Mouse (Mus musculus) cerebellum, adult 2 months (tissue): ENCODE data around the gene Fosl1. TPM values are rescaled to one million over a fixed set of nuclear protein-coding genes. Genes with fewer than 3 reads are reported as not detected.
"Not testable (repeated sequence)": the region's sequence is repeated elsewhere in the genome, so short reads cannot be mapped to it uniquely, and the experiment has no call there.

Source experiments
- DNase-seq, 2 experiments: peaks; one replicate each; pipeline ENCODE4 v3.0.0; 2021
- H3K27ac ChIP-seq: fragments of 200-500 bp; 2 replicates; pipeline ENCODE4 v1.5.1; 2012; ENCODE audit warnings: low read length, control low read depth, inconsistent platforms; ENCODE audit not compliant: insufficient read depth
- H3K27me3 ChIP-seq: fragments of 200-500 bp; 2 replicates; pipeline ENCODE4 v1.6.1; 2012; ENCODE audit warnings: inconsistent platforms, mild to moderate bottlenecking, low read length, moderate library complexity; ENCODE audit not compliant: control insufficient read depth, insufficient read depth
- H3K4me1 ChIP-seq: fragments of 200-500 bp; 2 replicates; pipeline ENCODE4 v1.6.1; 2011; ENCODE audit warnings: low read length; ENCODE audit not compliant: control insufficient read depth, insufficient read depth
- H3K4me3 ChIP-seq: fragments of 200-500 bp; replicated peaks from 2 replicates; pipeline ENCODE3; 2011; ENCODE audit warnings: mild to moderate bottlenecking, low read depth, low read length, control low read depth; ENCODE audit not compliant: insufficient read depth
- CTCF ChIP-seq: fragments of 200-500 bp; IDR thresholded peaks from 2 replicates; pipeline ENCODE4 v1.5.1; 2011; ENCODE audit warnings: low read depth, mild to moderate bottlenecking, control low read depth, low read length, moderate library complexity, borderline replicate concordance; ENCODE audit not compliant: insufficient read depth
- POLR2A ChIP-seq: fragments of 200-500 bp; IDR thresholded peaks from 2 replicates; pipeline ENCODE4 v1.6.1; 2011; ENCODE audit warnings: low read length, control low read depth, borderline replicate concordance; ENCODE audit not compliant: insufficient read depth
- WGBS: fragments of 180-500 bp; shearing (Covaris S2); methylation state at CpG from one replicate; pipeline ENCODE4 v1.1.7; 2018; 5-methylcytosine and 5-hydroxymethylcytosine counted together
- polyA plus RNA-seq: library from polyadenylated mRNA; depleted of rRNA; stranded (reverse); fragments of >200 nt; gene quantifications from 2 replicates; pipeline ENCODE4 v1.2.3, GENCODE M21; 2012; rRNA removed

The Fosl1 gene
- polyA plus RNA-seq: not detected in 2 replicates

GRCm38 (mm10) chr19:5447515-5448353 lies at the start of gene Fosl1:
Gene Fosl1, plus strand, starts transcription at chr19:5447547.
- peak; percentile 58 to 66 for DNase-seq
- under 1% methylated on average over 70 of the region's 70 CpGs for WGBS
- H3K27ac ChIP-seq: no peak within 1 kb of the TSS

GRCm38 (mm10) chr19:5401073-5401472 lies 46.3 kb upstream of the Fosl1 start:
- 70% methylated on average over 4 of the region's 4 CpGs for WGBS

More at GRCm38 (mm10) chr19:5447515-5448353, at the start of gene Fosl1:
- peak within 1 kb of the TSS; percentile 46 for H3K4me3 ChIP-seq
- no peaks in the 10 kb centered on the region for H3K27me3 ChIP-seq
- H3K4me1 ChIP-seq: no peaks in the 10 kb centered on the region; the same call in 1 of the 2 replicates
- TF ChIP-seq CTCF: no peak
- TF ChIP-seq POLR2A: no peak

GRCm38 (mm10) chr19:5402293-5402692 lies 45.1 kb upstream of the Fosl1 start, which contains the start of gene Tsga10ip:
Gene Tsga10ip, minus strand, starts transcription at chr19:5402526.
- 29% methylated on average over 8 of the region's 8 CpGs for WGBS
- peak within 1 kb of the TSS; percentile 68; the same call in 1 of the 2 replicates for H3K27ac ChIP-seq
- peak; percentile 25 to 30 for DNase-seq
- H3K27me3 ChIP-seq: no peaks in the 10 kb centered on the region
- H3K4me1 ChIP-seq: peaks cover 13% of the 10 kb centered on the region
- no peak within 1 kb of the TSS for H3K4me3 ChIP-seq
- TF ChIP-seq POLR2A: no peak
- no peak for TF ChIP-seq CTCF

More at GRCm38 (mm10) chr19:5401073-5401472, 46.3 kb upstream of the Fosl1 start:
- H3K4me3 ChIP-seq, H3K27me3 ChIP-seq, DNase-seq, H3K27ac ChIP-seq: not testable (repeated sequence)
- peaks cover 13% of the 10 kb centered on the region for H3K4me1 ChIP-seq

- TF ChIP-seq POLR2A: no peak
- peak overlapping the region; percentile 62 for H3K4me3 ChIP-seq
- no peaks in the 10 kb centered on the region for H3K27me3 ChIP-seq
- DNase-seq: no peak
- 11% methylated on average over 7 of the region's 7 CpGs for WGBS
- H3K4me1 ChIP-seq: peaks cover 13% of the 10 kb centered on the region
- H3K27ac ChIP-seq: peak overlapping the region; percentile 51
These were observed 41.4 kb upstream of the Fosl1 start for GRCm38 (mm10) chr19:5405924-5406323.

- not testable (repeated sequence) for H3K27me3 ChIP-seq
- DNase-seq: peak; percentile 65 to 77
- peak; percentile 70 for TF ChIP-seq POLR2A
- Histone ChIP-seq H3K4me1 (peaks cover 11% of the 10 kb centered on the region), H3K27ac (peak overlapping the region; percentile 97), H3K4me3 (peak overlapping the region; percentile 85)
- 3% methylated on average over 25 of the region's 25 CpGs for WGBS
These were observed 40.7 kb upstream of the Fosl1 start for GRCm38 (mm10) chr19:5406531-5407126.

GRCm38 (mm10) chr19:5407133-5407532 lies 40.2 kb upstream of the Fosl1 start:
- Histone ChIP-seq H3K27me3 (no peaks in the 10 kb centered on the region), H3K4me3 (peak overlapping the region; percentile 85), H3K4me1 (peaks cover 9% of the 10 kb centered on the region), H3K27ac (peak overlapping the region; percentile 97)
- WGBS: 2% methylated on average over 7 of the region's 7 CpGs
- TF ChIP-seq POLR2A: no peak
- peak; percentile 77 for TF ChIP-seq CTCF
- DNase-seq: peak; percentile 71 to 81

GRCm38 (mm10) chr19:5408057-5409001 lies 39.0 kb upstream of the Fosl1 start:
- DNase-seq: no peak
- H3K4me3 ChIP-seq: no peak overlapping the region
- H3K27ac ChIP-seq: peak overlapping the region; percentile 64; the same call in 1 of the 2 replicates
- no peaks in the 10 kb centered on the region for H3K27me3 ChIP-seq
- TF ChIP-seq POLR2A (no peak), CTCF (no peak)
- peaks cover 3% of the 10 kb centered on the region for H3K4me1 ChIP-seq
- WGBS: 64% methylated on average over 13 of the region's 13 CpGs
